Mouse (Mus musculus) urinary bladder, postnatal 0 days (tissue): ENCODE data around the gene Olfr867. TPM values are rescaled to one million over a fixed set of nuclear protein-coding genes. Genes with fewer than 3 reads are reported as not detected.

Source experiments
- microRNA-seq: library from miRNA; unstranded; fragments of <30 nt; microRNA quantifications from one replicate; pipeline ENCODE4, GENCODE M21; 2016
- polyA plus RNA-seq: library from polyadenylated mRNA; unstranded; fragments of >200 nt; fragmentation: Nextera tagmentation; extraction: Ambion mirVana; gene quantifications from 2 replicates; pipeline ENCODE4 v1.2.1, GENCODE M21; 2015

Olfr867 gene
- not detected in 2 replicates for polyA plus RNA-seq

GRCm38 (mm10) chr9:20057462-20057861 is at the start of gene Olfr867:
Gene Olfr867 (minus strand): TSS chr9:20057562.

GRCm38 (mm10) chr9:20098326-20098725 is 41.0 kb upstream of the Olfr867 start, which contains the start of gene Olfr868:
Gene Olfr868 (plus strand): TSS chr9:20098626.

GRCm38 (mm10) chr9:20027935-20028334 is 29.4 kb downstream of the Olfr867 start, which contains the start of gene Olfr866:
Gene Olfr866 (minus strand): TSS chr9:20028035.

Small RNAs within 50 kb of the gene (microRNA-seq; reads per million reads assigned to microRNA genes)
- gene Gm26231 (not detected), gene Gm44395 (not detected)

Other genes with a start within 250 kb of the Olfr867 start
- gene Olfr860, start 207.8 kb downstream of the Olfr867 start, polyA plus RNA-seq, result not detected in 2 replicates
- gene Olfr862, start 169.6 kb downstream of the Olfr867 start, polyA plus RNA-seq, result not detected in 2 replicates
- gene Olfr77, start 140.7 kb downstream of the Olfr867 start, polyA plus RNA-seq, result 0.19 and 0.22 TPM in 2 replicates
- gene Olfr866, start 29.5 kb downstream of the Olfr867 start, polyA plus RNA-seq, result not detected in 2 replicates
- gene Olfr868, start 41.1 kb upstream of the Olfr867 start, polyA plus RNA-seq, result not detected in 2 replicates
- not detected in 2 replicates for gene Olfr869, start 71.4 kb upstream of the Olfr867 start, polyA plus RNA-seq
- not detected in 2 replicates for gene Olfr870, start 116.5 kb upstream of the Olfr867 start, polyA plus RNA-seq
- gene Olfr871, start 154.6 kb upstream of the Olfr867 start, polyA plus RNA-seq, result not detected in 2 replicates
- gene Olfr872, start 179.6 kb upstream of the Olfr867 start, polyA plus RNA-seq, result not detected in 2 replicates
- not detected in 2 replicates for gene Olfr39, start 224.8 kb upstream of the Olfr867 start, polyA plus RNA-seq
- gene Olfr873, start 241.0 kb upstream of the Olfr867 start, polyA plus RNA-seq, result not detected in 2 replicates